Comparison of ENCODE assay signal across 9 mouse cellular contexts in genomic region chr17:47141843-47142215, GRCm38 (mm10).
DNase-seq lines count a peak whose midpoint lies in the region; ATAC-seq and TF ChIP-seq lines count a peak whose summit lies in the region.
"Had no signal": no experiment of that assay in that cellular context is flagged by ENCODE, and none has a peak within 500 bp of the region (broad histone marks: within the 10 kb centered on the region; RNA-seq: fewer than 3 reads in every experiment).

No protein-coding gene starts in this region.

- dilution Hi-C loops in CH12.LX (cut with MboI; ENCODE audit: extremely low pct_ligation_motif_present, extremely low pct_unique_long_range_greater_than_20kb, low sequenced_read_pairs), result no loop called here

- no peak for TF ChIP-seq CTCF in cerebellum, adult 2 months (IDR thresholded peaks at IDR 0.05; ENCODE audit: borderline replicate concordance, insufficient read depth, low read depth, low read length)
- no peak for TF ChIP-seq CTCF in CH12.LX (conservative IDR thresholded peaks at IDR 0.05 in 1 of 2, IDR thresholded peaks at IDR 0.05 in 1 of 2; ENCODE audit: low read depth in 2 of 2, low read length in 2 of 2)
- no peak for TF ChIP-seq CTCF in liver, embryonic 14.5 days (IDR thresholded peaks at IDR 0.05; ENCODE audit: low read depth)

- no peak for TF ChIP-seq EP300 in CH12.LX (IDR thresholded peaks at IDR 0.05; ENCODE audit: low read length)
- no peak for TF ChIP-seq EP300 in liver, embryonic 14.5 days (IDR thresholded peaks at IDR 0.05; ENCODE audit: low read depth)

- H3K36me3 ChIP-seq in CH12.LX (replicated peaks in 1 of 2; ENCODE audit: control insufficient read depth in 1 of 2, insufficient read depth in 1 of 2, low read length in 1 of 2), result peaks cover 0 to 1% of the 10 kb centered on the region in 2 experiments
- peaks cover 16% of the 10 kb centered on the region for H3K36me3 ChIP-seq in embryonic facial prominence, embryonic 13.5 days
- no peaks in the 10 kb centered on the region for H3K36me3 ChIP-seq in hindbrain, embryonic 13.5 days
- no peaks in the 10 kb centered on the region for H3K36me3 ChIP-seq in liver, embryonic 14.5 days (replicated peaks; ENCODE audit: control insufficient read depth, insufficient read depth, low read depth)
- H3K36me3 ChIP-seq: G1E had no signal

- no peak for TF ChIP-seq POLR2A in cerebellum, adult 2 months (IDR thresholded peaks at IDR 0.05; ENCODE audit: borderline replicate concordance, insufficient read depth, low read length)
- no peak for TF ChIP-seq POLR2A in CH12.LX (IDR thresholded peaks at IDR 0.05; ENCODE audit: low read depth, low read length)

- in situ Hi-C loops in CH12.LX (cut with MboI; ENCODE audit: low pct_ligation_motif_present, low pct_unique_long_range_greater_than_20kb, low sequenced_read_pairs), result no loop called here

- TF ChIP-seq RAD21 in CH12.LX (IDR thresholded peaks at IDR 0.05; ENCODE audit: low read depth, low read length), result no peak

- H3K9me3 ChIP-seq in CH12.LX (replicated peaks; ENCODE audit: low read length), result peaks cover 2% of the 10 kb centered on the region
- H3K9me3 ChIP-seq in embryonic facial prominence, embryonic 13.5 days, result no peaks in the 10 kb centered on the region
- no peaks in the 10 kb centered on the region for H3K9me3 ChIP-seq in hindbrain, embryonic 13.5 days
- H3K9me3 ChIP-seq in liver, embryonic 14.5 days (ENCODE audit: control insufficient read depth, low read length), result no peaks in the 10 kb centered on the region
- H3K9me3 ChIP-seq: G1E had no signal

- H3K4me1 ChIP-seq in cerebellum, adult 2 months (ENCODE audit: control insufficient read depth, insufficient read depth, low read length), result peaks cover 2% of the 10 kb centered on the region; the same call in 1 of the 2 replicates
- peaks cover 0 to 52% of the 10 kb centered on the region in 2 experiments; a peak in 2 of 4 replicates for H3K4me1 ChIP-seq in CH12.LX (ENCODE audit: control insufficient read depth in 1 of 2, insufficient read depth in 2 of 2)
- peaks cover 50% of the 10 kb centered on the region for H3K4me1 ChIP-seq in embryonic facial prominence, embryonic 13.5 days
- peaks cover 59% of the 10 kb centered on the region for H3K4me1 ChIP-seq in hindbrain, embryonic 13.5 days (replicated peaks)
- H3K4me1 ChIP-seq in liver, embryonic 14.5 days (replicated peaks; ENCODE audit: control insufficient read depth in 2 of 2, insufficient read depth in 2 of 2, low read length in 1 of 2), result peaks cover 0 to 5% of the 10 kb centered on the region in 2 experiments; a peak in 1 of 4 replicates

- peak overlapping the region; percentile 100 for H3K4me2 ChIP-seq in CH12.LX (ENCODE audit: insufficient read depth, low read depth, poor library complexity, severe bottlenecking)
- H3K4me2 ChIP-seq in embryonic facial prominence, embryonic 13.5 days, result peak overlapping the region; percentile 93
- peak overlapping the region; percentile 86 for H3K4me2 ChIP-seq in hindbrain, embryonic 13.5 days
- H3K4me2 ChIP-seq in liver, embryonic 14.5 days (ENCODE audit: low read depth), result peak overlapping the region; percentile 77

- 0 out of 2 replicates have a peak overlapping the region, but pooled peaks have one; percentile 34 for H3K9ac ChIP-seq in CH12.LX (ENCODE audit: insufficient read depth, low read depth)
- peak overlapping the region; percentile 78 for H3K9ac ChIP-seq in embryonic facial prominence, embryonic 13.5 days
- peak overlapping the region; percentile 91 for H3K9ac ChIP-seq in hindbrain, embryonic 13.5 days
- H3K9ac ChIP-seq in liver, embryonic 14.5 days (replicated peaks), result no peak overlapping the region

- no peak for ATAC-seq in cerebellum, adult (ENCODE audit: insufficient number of reproducible peaks, low FRiP score, low TSS enrichment)
- no peak for ATAC-seq in embryonic facial prominence, embryonic 13.5 days (ENCODE audit: insufficient number of reproducible peaks, insufficient read depth, low FRiP score, low TSS enrichment, low read depth)
- ATAC-seq in hindbrain, embryonic 13.5 days (ENCODE audit: low FRiP score), result no peak
- no peak for ATAC-seq in liver, embryonic 14.5 days (ENCODE audit: insufficient read depth)

- H3K4me3 ChIP-seq in cerebellum, adult 2 months (replicated peaks; ENCODE audit: insufficient read depth, low read depth, low read length), result peak overlapping the region; percentile 90
- H3K4me3 ChIP-seq in CH12.LX (replicated peaks in 1 of 3; ENCODE audit: low read depth in 2 of 3, low read length in 2 of 3, poor library complexity in 1 of 3), result peak overlapping the region; percentile 51 to 62 (median 52)
- peak overlapping the region; percentile 68 for H3K4me3 ChIP-seq in embryonic facial prominence, embryonic 13.5 days
- peak overlapping the region; percentile 65 for H3K4me3 ChIP-seq in hindbrain, embryonic 13.5 days
- H3K4me3 ChIP-seq in liver, embryonic 14.5 days (ENCODE audit: insufficient read depth in 1 of 2, low read depth in 2 of 2, low read length in 2 of 2), result peak overlapping the region; percentile 57 to 67

- no peak for DNase-seq in cerebellum, adult 2 months
- DNase-seq in CH12.LX (ENCODE audit: extremely low read depth), result no peak
- DNase-seq in liver, embryonic 14.5 days (ENCODE audit: low read depth in 3 of 3, low spot score in 3 of 3), result no peak
- peak; percentile 37 for DNase-seq in right cerebral cortex, postnatal 4 days
- DNase-seq in frontal cortex, postnatal 14 days (ENCODE audit: low spot score in 2 of 2), result no peak

- H3K27ac ChIP-seq in cerebellum, adult 2 months (ENCODE audit: insufficient read depth, low read length), result no peak overlapping the region
- H3K27ac ChIP-seq in CH12.LX (ENCODE audit: insufficient read depth, low read depth), result no peak overlapping the region
- peak overlapping the region; percentile 99 for H3K27ac ChIP-seq in embryonic facial prominence, embryonic 13.5 days
- peak overlapping the region; percentile 100 for H3K27ac ChIP-seq in hindbrain, embryonic 13.5 days
- no peak overlapping the region for H3K27ac ChIP-seq in liver, embryonic 14.5 days

- no peaks in the 10 kb centered on the region for H3K27me3 ChIP-seq in cerebellum, adult 2 months (ENCODE audit: control insufficient read depth, insufficient read depth, low read length)
- no peaks in the 10 kb centered on the region for H3K27me3 ChIP-seq in CH12.LX (replicated peaks)
- no peaks in the 10 kb centered on the region for H3K27me3 ChIP-seq in embryonic facial prominence, embryonic 13.5 days
- H3K27me3 ChIP-seq in hindbrain, embryonic 13.5 days, result no peaks in the 10 kb centered on the region
- H3K27me3 ChIP-seq in liver, embryonic 14.5 days (ENCODE audit: control insufficient read depth, insufficient read depth, low read length), result peaks cover 32% of the 10 kb centered on the region

- WGBS in cerebellum, adult 2 months, result under 1% methylated on average over 12 of the region's 12 CpGs
- WGBS in embryonic facial prominence, embryonic 13.5 days, result 0% methylated on average over 12 of the region's 12 CpGs
- 2% methylated on average over 11 of the region's 12 CpGs for WGBS in hindbrain, embryonic 13.5 days
- 3% methylated on average over 12 of the region's 12 CpGs for WGBS in liver, embryonic 14.5 days (ENCODE audit: insufficient replicate concordance)

- H3K79me2 ChIP-seq in CH12.LX (replicated peaks; ENCODE audit: control insufficient read depth, extremely low read depth, insufficient read depth, poor library complexity, severe bottlenecking), result no peaks in the 10 kb centered on the region

TF ChIP-seq in CH12.LX, 34 proteins besides CTCF, POLR2A, EP300 and RAD21:
- TF ChIP-seq CHD2 (IDR thresholded peaks at IDR 0.05; ENCODE audit: low read length) (0 out of 2 replicates have a peak, but pooled peaks have one; percentile 19), MAZ (IDR thresholded peaks at IDR 0.05; ENCODE audit: low read depth, low read length) (no peak)
TF ChIP-seq in CH12.LX: peak in this region for 1.

Comparison
In these comparisons a context has a peak if more than half of its experiments do, and no peak if none do; other contexts are left out.
1. H3K27ac ChIP-seq: peak in embryonic facial prominence, embryonic 13.5 days (single experiment) and hindbrain, embryonic 13.5 days (single experiment); none in cerebellum, adult 2 months (single experiment), CH12.LX (single experiment) and liver, embryonic 14.5 days (single experiment).
2. Peak in every context shown above with its lines, with median percentiles within 50 percentile points of each other: H3K4me3 ChIP-seq and H3K4me2 ChIP-seq.